Mouse (Mus musculus) forebrain, embryonic 13.5 days (tissue): ENCODE measurements around the gene Gpcpd1. TPM values are rescaled to one million over a fixed set of nuclear protein-coding genes. Genes with fewer than 3 reads are reported as not detected.

ENCODE experiments used
- ATAC-seq: fragments of 200-750 bp; cut with Nextera tagmentation; 2 replicates; pipeline ENCODE4 v1.8.0; 2017
- H3K27ac ChIP-seq: fragments of 300-500 bp; sonication (generic); 2 replicates; pipeline ENCODE4 v1.5.1; 2015; ENCODE audit warnings: inconsistent platforms, mild to moderate bottlenecking, moderate library complexity
- H3K27me3 ChIP-seq: fragments of 300-500 bp; sonication (generic); 2 replicates; pipeline ENCODE4 v1.6.1; 2015; ENCODE audit warnings: mild to moderate bottlenecking, inconsistent platforms
- H3K36me3 ChIP-seq: fragments of 300-500 bp; sonication (generic); 2 replicates; pipeline ENCODE4 v1.6.1; 2015; ENCODE audit warnings: mild to moderate bottlenecking, inconsistent platforms; ENCODE audit not compliant: poor library complexity, severe bottlenecking
- H3K4me1 ChIP-seq: fragments of 300-500 bp; sonication (generic); 2 replicates; pipeline ENCODE4 v1.6.1; 2015; ENCODE audit warnings: inconsistent platforms
- H3K4me2 ChIP-seq: fragments of 300-500 bp; sonication (generic); 2 replicates; pipeline ENCODE4 v1.6.1; 2015; ENCODE audit warnings: inconsistent platforms, mild to moderate bottlenecking, moderate library complexity
- H3K4me3 ChIP-seq: fragments of 300-500 bp; sonication (generic); 2 replicates; pipeline ENCODE4 v1.5.1; 2015; ENCODE audit warnings: mild to moderate bottlenecking, inconsistent platforms
- H3K9ac ChIP-seq: fragments of 300-500 bp; sonication (generic); 2 replicates; pipeline ENCODE4 v1.6.1; 2015; ENCODE audit warnings: mild to moderate bottlenecking, inconsistent platforms
- H3K9me3 ChIP-seq: fragments of 300-500 bp; sonication (generic); replicated peaks from 2 replicates; pipeline ENCODE4 v1.6.1; 2016; ENCODE audit warnings: inconsistent platforms
- WGBS: fragments of 180-500 bp; shearing (Covaris S2); methylation state at CpG from one replicate; pipeline ENCODE4 v1.1.7; 2015; 5-methylcytosine and 5-hydroxymethylcytosine counted together
- polyA plus RNA-seq: library from polyadenylated mRNA; unstranded; fragments of >200 nt; fragmentation: Nextera tagmentation; extraction: Ambion mirVana; gene quantifications from 2 replicates; pipeline ENCODE4 v1.2.1, GENCODE M21; 2015

Gpcpd1 gene
- polyA plus RNA-seq, 1 experiment from 2014 or later = 75.2 TPM

- Histone ChIP-seq H3K4me2 (no peak overlapping the region), H3K9me3 (no peaks in the 10 kb centered on the region), H3K9ac (no peak overlapping the region), H3K27ac (no peak overlapping the region), H3K27me3 (no peaks in the 10 kb centered on the region), H3K4me3 (no peak overlapping the region), H3K36me3 (no peaks in the 10 kb centered on the region), H3K4me1 (no peaks in the 10 kb centered on the region)
- 84% methylated on average over 7 of the region's 7 CpGs for WGBS
- ATAC-seq = peak; percentile 72
These were observed 90.0 kb downstream of the Gpcpd1 start for GRCm38 (mm10) chr2:132497412-132498135.

GRCm38 (mm10) chr2:132493184-132493583, 94.3 kb downstream of the Gpcpd1 start:
- H3K4me1 ChIP-seq = no peaks in the 10 kb centered on the region
- no peak overlapping the region for H3K4me2 ChIP-seq
- H3K27ac ChIP-seq = no peak overlapping the region
- no peak overlapping the region for H3K4me3 ChIP-seq
- H3K9ac ChIP-seq = no peak overlapping the region
- no peaks in the 10 kb centered on the region for H3K36me3 ChIP-seq
- H3K27me3 ChIP-seq = no peaks in the 10 kb centered on the region
- ATAC-seq = no peak
- WGBS = 93% methylated on average over 4 of the region's 4 CpGs
- H3K9me3 ChIP-seq = no peaks in the 10 kb centered on the region

- Histone ChIP-seq H3K9ac (no peak overlapping the region), H3K4me3 (no peak overlapping the region), H3K4me1 (no peaks in the 10 kb centered on the region), H3K4me2 (no peak overlapping the region), H3K9me3 (no peaks in the 10 kb centered on the region), H3K27ac (no peak overlapping the region), H3K27me3 (no peaks in the 10 kb centered on the region), H3K36me3 (no peaks in the 10 kb centered on the region)
- WGBS = 0% methylated on average over 1 of the region's 1 CpGs
- no peak for ATAC-seq
These were observed 102.1 kb downstream of the Gpcpd1 start for GRCm38 (mm10) chr2:132485454-132485853.

GRCm38 (mm10) chr2:132481547-132481946, 106.0 kb downstream of the Gpcpd1 start:
- H3K9ac ChIP-seq = no peak overlapping the region
- no peak overlapping the region for H3K27ac ChIP-seq
- no peak overlapping the region for H3K4me3 ChIP-seq
- H3K27me3 ChIP-seq = peaks cover under 1% of the 10 kb centered on the region; the same call in 1 of the 2 replicates
- H3K4me1 ChIP-seq = no peaks in the 10 kb centered on the region
- no peak overlapping the region for H3K4me2 ChIP-seq
- no peaks in the 10 kb centered on the region for H3K36me3 ChIP-seq
- no peak for ATAC-seq
- H3K9me3 ChIP-seq = no peaks in the 10 kb centered on the region
- WGBS = 85% methylated on average over 3 of the region's 3 CpGs

Other genes with a start within 250 kb of the Gpcpd1 start
- 4.1 and 6.1 TPM in 2 replicates for gene Prokr2, start 202.3 kb downstream of the Gpcpd1 start, polyA plus RNA-seq
- 21.7 and 23.6 TPM in 2 replicates for gene Shld1, start 99.2 kb upstream of the Gpcpd1 start, polyA plus RNA-seq
- 23.5 and 27.1 TPM in 2 replicates for gene Chgb, start 193.5 kb upstream of the Gpcpd1 start, polyA plus RNA-seq
- 33.8 and 34.6 TPM in 2 replicates for gene Trmt6, start 228.3 kb upstream of the Gpcpd1 start, polyA plus RNA-seq
- 15.0 and 16.8 TPM in 2 replicates for gene Mcm8, start 228.4 kb upstream of the Gpcpd1 start, polyA plus RNA-seq